Mouse (Mus musculus) liver, embryonic 14.5 days (tissue): Measurements from ENCODE around the gene Fkbp1b.

ENCODE experiments used
- CTCF ChIP-seq: IDR thresholded peaks from 2 replicates; pipeline ENCODE4 v1.5.1; 2016; ENCODE audit warnings: antibody characterized with exemption, low read depth, control low read depth
- EP300 ChIP-seq: IDR thresholded peaks from 2 replicates; pipeline ENCODE4 v1.6.1; 2016; ENCODE audit warnings: antibody characterized with exemption, low read depth

DNA sequence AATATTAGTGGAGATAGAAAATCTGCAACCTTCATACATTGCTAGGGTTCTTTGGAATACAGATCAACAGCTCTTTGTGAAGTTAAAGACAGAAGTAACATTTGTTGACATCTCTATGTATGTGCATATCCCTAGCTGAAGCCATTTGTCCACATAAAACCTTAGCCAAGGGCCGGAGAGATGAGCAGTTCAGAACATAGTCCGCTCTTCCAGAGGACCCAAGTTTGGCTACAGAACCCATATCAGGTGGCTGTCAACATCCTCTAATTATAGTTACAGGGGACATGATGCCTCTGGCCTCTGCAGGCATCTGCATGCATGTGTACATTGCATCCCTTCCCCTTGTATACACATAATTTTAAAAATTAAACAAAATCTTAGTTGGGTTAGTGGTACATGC lies 47.9 kb upstream of the Fkbp1b start:
- TF ChIP-seq CTCF (no peak), EP300 (no peak)
